Mouse (Mus musculus): Measurements from ENCODE around the gene Saysd1. TPM values are rescaled to one million over a fixed set of nuclear protein-coding genes. Genes with fewer than 3 reads are reported as not detected.
A peak's percentile ranks its signal among the peaks of the same experiment; 100 is the strongest.
"Not testable (repeated sequence)": the region's sequence is repeated elsewhere in the genome, so short reads cannot be mapped to it uniquely, and the experiment has no call there.

Gene Saysd1
- total RNA-seq, 1 experiment from 2014 or later = 5.9 TPM

DNA sequence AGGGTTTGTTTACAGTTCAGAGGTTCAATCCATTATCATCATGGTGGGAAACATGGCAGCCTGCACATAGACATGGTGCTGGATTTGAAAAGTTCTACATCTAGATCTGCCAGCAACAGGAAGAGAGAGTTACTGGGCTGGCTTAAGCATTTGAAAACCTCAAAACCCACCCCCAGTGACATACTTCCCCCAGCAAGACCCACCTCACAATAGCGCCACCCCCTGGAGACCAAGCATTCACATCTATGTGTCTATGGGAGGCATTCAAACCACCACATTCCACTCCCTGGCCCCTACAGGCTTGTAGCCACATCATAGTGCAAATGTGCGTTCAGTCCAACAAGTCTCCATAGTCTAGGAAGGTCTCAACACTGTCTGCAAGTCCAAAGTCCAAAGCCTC, 70.0 kb downstream of the Saysd1 start:
- no peak for ATAC-seq (replicated peaks; ENCODE audit: insufficient number of reproducible peaks, low FRiP score, low TSS enrichment, poor library complexity, severe bottlenecking)

DNA sequence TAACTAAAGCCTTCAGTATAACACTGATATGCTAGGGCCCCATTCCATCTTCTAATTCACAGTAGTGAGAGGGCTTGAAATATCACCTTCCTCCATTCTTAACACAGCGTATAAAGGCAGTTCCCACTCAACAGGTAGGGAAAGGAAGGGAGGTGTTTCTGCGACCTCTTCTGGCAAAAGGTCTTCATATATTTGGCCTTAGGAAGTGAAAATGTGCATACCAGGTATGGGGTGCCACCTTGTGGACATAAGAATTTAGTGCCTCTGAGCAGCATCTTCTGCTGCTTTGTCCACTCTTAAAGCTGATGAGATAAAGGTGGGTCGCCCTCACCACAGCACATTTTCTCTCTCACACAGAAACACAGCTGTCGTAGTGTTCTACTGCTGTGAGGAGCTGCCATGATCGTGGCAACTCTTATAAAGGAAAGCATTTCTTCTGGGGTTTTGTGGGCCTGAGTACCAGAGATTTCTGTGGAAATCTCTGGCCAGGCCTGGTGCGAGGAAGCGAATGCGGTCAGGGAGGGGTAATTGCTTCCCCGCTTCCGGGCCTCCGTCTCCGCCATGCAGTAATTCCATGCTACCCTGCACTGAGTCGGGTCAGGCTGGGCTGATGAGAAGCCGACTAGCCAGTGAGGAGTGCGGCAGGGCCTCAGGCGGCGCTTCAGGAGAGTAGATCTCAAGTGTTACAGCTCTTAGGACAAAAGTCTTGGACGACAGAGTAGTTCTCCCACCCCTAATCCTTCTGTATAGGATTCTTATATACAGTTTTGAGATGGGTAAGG, 70.8 kb downstream of the Saysd1 start:
- peak; percentile 83 for ATAC-seq (replicated peaks; ENCODE audit: insufficient number of reproducible peaks, low FRiP score, low TSS enrichment, poor library complexity, severe bottlenecking)

DNA sequence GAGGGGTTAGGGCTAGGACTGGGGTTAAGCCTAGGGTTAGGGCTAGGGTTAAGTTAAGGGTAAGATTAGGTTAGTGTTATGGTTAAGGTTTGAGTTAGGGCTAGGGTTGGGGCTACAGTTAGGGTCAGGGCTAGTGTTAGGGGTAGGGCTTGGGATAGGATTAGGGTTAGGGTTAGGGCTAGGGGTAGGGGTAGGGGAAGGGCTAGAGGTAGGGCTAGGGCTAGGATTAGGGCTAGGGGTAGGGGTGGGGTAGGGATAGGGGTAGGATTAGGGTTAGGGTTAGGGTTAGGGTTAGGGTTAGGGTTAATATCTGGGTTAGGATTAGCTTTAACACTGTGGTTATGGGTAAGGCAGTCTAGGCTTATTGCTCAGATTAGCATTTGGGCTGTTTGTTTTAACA, 73.6 kb downstream of the Saysd1 start:
- ATAC-seq (replicated peaks; ENCODE audit: insufficient number of reproducible peaks, low FRiP score, low TSS enrichment, poor library complexity, severe bottlenecking) = 0 out of 2 replicates have a peak, but pooled peaks have one; percentile 13

DNA sequence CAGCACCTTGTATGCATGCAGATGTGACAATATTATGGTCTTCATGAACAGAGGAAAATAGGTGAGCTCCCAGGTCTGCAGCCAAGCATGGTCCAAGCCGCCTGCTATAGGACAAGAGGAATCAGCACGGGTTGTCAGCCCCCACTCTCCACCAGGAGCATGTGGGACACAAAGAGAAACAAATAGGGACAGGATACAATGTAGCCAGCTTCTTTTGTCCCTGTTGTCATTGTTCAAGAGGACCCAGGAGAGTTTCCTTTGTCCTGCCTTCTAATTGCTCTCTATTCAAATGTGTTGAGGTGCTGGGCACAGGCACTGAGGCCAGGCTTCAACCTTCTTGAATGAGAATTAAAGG, 89.9 kb downstream of the Saysd1 start:
- ATAC-seq (replicated peaks; ENCODE audit: insufficient number of reproducible peaks, low FRiP score, low TSS enrichment, poor library complexity, severe bottlenecking) = no peak

DNA sequence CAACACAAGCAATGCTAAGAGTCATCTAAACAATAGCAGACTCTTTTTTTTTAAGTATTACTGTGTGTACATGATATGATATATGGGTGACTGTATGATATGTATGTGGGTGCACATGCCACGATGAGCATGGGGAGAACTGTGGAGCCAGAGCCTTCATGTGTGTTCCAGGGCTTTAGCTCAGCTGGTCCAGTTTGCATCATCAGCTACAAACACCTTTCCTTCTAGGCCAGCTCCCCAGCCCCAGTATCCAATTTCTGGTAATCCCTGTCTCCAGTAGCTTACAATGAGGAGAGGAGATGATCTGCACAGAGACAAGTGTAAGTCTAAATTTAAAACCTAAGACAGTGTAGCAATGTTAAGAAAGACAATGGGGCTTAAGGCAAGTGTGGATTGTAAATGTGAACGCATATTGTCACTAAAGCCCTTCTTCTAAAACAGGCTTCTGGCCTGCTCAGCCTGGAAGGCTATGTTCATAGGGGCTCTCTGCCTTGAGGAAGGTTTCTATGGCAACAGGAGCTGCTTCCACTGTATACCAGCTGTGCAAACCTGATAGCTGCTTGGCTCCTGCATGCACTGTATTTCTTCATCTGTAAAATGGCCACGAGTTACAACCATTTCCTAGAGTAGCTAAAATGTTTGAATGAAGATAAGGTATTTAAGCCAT, 90.4 kb downstream of the Saysd1 start:
- ATAC-seq (replicated peaks; ENCODE audit: insufficient number of reproducible peaks, low FRiP score, low TSS enrichment, poor library complexity, severe bottlenecking) = no peak

DNA sequence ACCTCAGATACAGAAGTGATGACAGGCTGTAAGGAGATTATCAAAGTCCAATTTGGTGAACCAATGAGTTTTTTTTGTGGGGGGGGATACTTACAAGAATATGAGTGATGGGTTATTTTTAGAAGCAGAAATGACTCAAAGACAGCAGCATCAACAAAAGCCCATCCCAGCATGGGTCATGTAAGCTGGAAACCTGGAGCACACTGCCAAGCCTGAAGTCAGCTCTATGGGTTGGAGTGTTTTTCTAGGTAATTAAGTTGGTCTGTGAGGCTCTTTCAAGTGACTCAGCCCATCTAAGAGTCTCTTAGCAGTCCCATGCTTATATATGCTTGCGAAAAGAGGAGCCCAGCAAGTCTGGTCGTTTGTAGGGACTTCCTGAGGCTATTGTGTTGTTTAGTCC, 91.0 kb downstream of the Saysd1 start:
- ATAC-seq (replicated peaks; ENCODE audit: insufficient number of reproducible peaks, low FRiP score, low TSS enrichment, poor library complexity, severe bottlenecking) = no peak

DNA sequence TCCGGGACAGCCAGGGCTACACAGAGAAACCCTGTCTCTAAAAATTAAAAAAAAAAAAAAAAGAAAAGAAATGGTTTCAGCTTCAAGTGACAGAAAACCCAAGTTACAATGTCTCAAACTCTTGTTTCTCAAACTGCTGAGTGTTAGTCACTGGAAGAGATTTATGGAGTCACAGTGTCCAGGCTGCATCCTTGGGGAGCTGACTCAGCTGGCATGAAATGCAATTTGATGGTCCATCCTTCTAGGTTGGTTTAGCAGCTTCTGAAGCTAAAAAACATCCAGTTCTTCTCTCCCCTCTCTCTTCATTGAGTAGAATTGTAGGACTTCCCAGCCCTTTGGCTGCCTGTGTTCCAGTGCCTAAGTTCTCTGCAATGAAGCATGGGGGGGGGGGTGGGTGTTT, 94.3 kb downstream of the Saysd1 start:
- no peak for ATAC-seq (replicated peaks; ENCODE audit: insufficient number of reproducible peaks, low FRiP score, low TSS enrichment, poor library complexity, severe bottlenecking)

DNA sequence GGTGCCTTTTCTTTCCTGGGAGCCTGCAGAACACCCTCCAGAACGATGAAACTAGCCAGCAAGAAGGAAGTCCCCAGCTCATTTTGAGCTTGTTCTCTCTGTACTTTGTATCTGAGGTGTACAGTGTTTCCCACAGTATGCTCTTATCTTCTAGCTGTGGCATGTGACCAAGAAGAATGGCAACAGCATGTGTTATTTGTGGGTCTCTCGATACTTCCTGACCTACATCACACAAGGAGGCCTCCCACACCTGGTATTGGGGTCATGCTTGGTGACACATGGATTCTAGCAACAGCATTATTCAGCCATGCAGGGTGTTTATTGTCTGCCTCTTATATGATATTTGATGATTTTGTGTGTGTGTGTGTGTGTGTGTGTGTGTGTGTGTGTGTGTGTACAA, 96.5 kb downstream of the Saysd1 start:
- ATAC-seq (replicated peaks; ENCODE audit: insufficient number of reproducible peaks, low FRiP score, low TSS enrichment, poor library complexity, severe bottlenecking) = no peak

DNA sequence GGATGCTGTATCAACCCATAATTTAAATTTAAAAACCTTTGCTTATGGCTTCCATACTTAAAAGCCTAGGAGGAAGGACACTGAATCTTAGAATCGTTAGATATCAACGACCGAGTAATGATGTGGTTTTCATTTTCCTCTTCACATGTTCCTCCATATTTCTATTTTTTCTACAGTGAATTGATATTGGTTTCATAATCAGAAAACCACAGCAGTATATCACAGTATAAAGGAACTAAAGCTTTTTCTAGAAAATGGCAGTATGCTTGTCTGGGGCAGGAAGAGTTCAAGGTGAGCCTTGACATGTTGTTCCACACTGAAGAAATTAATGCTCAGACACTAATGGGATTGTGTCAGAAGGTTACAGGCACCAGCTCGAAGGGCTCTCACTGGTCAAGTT, 97.4 kb downstream of the Saysd1 start:
- ATAC-seq (replicated peaks; ENCODE audit: insufficient number of reproducible peaks, low FRiP score, low TSS enrichment, poor library complexity, severe bottlenecking) = no peak

DNA sequence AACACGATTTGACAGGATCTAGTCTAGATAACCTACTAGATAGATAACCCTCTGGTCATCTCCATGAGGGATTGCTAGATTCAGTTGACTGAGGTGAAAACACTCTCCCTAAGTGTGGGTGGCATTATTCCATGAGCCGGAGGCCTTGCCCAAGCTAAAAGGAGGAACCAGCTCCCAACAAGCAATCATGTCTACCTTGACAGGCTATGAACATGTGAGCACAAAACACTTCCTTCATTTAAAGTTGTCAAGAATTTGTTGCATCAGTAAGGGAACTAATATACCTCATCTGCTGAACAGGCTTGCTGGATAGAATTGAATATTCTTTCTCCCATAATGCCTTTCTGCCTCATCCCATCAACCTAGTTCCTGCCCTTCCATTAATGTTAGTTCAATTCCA, 98.5 kb downstream of the Saysd1 start:
- ATAC-seq (replicated peaks; ENCODE audit: insufficient number of reproducible peaks, low FRiP score, low TSS enrichment, poor library complexity, severe bottlenecking) = no peak

DNA sequence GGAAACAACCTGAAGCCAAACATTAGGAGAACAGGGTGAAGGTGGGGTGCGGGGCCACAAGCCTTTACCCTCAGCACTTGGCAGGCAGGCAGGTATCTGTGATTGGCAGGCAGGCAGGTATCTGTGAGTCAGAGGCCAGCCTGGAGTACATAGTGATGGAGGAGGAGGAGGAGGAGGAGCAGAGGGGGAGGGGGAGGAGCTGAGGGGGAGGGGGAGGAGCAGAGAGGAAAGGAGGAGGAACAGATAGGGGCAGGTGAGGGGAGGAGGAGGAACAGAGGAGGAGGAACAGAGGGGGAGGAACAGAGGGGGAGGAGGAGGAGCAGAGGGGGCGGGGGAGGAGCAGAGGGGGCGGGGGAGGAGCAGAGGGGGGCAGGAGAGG, 105.6 kb downstream of the Saysd1 start:
- no peak for ATAC-seq (replicated peaks; ENCODE audit: insufficient number of reproducible peaks, low FRiP score, low TSS enrichment, poor library complexity, severe bottlenecking)

DNA sequence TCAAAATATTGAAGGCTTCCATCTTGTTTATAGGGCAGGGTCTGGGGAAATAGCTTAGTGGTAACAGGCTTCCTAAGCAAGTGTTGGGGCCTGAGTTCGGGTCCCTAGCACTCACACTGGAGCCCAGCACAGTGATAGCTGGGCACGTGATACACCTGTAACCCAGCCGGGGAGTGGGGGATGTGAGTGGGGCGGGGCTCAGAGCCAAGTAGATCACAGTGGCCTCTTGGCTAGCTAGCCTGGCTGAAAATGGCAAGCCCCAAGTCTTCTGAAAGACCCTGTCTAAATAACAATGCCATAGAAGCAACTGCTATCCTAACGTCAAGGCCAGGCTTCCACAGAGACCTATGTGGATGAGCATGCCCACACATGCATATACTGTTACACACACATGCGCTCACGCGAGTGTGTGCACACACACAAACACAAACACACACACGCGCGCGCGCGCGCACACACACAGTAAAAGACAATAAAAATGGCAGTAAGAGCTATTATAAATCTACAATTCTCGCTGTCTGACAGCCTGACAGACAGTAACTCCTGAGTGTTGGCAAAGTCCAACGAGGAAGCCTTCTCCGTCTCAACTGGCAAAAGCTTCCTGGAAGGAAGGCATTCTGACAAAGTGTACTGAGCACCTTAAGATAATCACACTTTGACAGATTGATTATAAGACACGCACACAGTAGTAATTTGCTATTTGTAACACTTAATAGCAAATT, 106.2 kb downstream of the Saysd1 start:
- no peak for ATAC-seq (replicated peaks; ENCODE audit: insufficient number of reproducible peaks, low FRiP score, low TSS enrichment, poor library complexity, severe bottlenecking)

DNA sequence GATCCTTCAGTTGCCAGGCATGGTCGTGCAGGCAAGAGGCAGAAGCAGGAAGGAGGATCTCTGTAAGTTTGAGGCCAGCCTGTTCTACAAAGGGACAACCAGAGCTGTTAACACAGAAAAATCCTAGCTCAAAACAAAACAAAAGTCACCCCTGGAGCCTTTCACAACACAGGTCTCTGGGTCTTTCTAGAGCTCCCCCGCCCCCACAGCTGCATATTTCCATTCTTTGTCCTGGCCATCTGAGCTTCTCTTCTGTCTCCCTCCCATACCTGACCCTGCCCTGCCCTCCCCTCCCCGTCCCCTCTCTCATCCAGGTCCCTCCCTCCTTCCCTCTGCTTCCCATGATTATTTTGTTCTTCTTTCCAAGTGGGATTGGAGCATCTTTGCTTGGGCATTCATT, 108.7 kb downstream of the Saysd1 start:
- ATAC-seq (replicated peaks; ENCODE audit: insufficient number of reproducible peaks, low FRiP score, low TSS enrichment, poor library complexity, severe bottlenecking) = no peak

DNA sequence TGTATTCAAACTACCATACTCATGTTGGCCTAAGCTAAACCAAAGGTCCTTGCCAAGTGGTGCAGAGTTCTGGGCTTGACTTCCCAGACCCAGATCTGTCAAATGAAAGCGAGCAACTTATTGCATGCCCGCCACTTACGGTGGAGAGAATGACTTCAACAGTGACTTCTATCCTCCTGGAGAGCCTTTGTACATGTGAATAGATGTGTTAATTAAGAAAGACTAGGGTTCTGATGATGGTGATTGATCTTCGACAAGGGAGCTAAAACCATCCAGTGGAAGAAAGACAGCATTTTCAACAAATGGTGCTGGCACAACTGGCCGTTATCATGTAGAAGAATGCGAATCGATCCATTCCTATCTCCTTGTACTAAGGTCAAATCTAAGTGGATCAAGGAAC, 110.9 kb downstream of the Saysd1 start:
- ATAC-seq (replicated peaks; ENCODE audit: insufficient number of reproducible peaks, low FRiP score, low TSS enrichment, poor library complexity, severe bottlenecking) = not testable (repeated sequence)

Other genes with a start within 250 kb of the Saysd1 start
- 22.2 to 39.8 TPM (median 35.7 TPM) in 3 replicates for gene Gng2, start 160.9 kb downstream of the Saysd1 start, total RNA-seq (2017)
- gene Kcnk5, start 43.3 kb upstream of the Saysd1 start, total RNA-seq (2017) = 0.67 to 21.9 TPM (median 2.6 TPM) in 3 replicates
- not detected in 3 replicates for gene Kcnk16, start 130.7 kb upstream of the Saysd1 start, total RNA-seq (2017)
- gene Nudt13, start 156.2 kb upstream of the Saysd1 start, total RNA-seq (2017) = 14.6 to 42.4 TPM (median 23.3 TPM) in 3 replicates
- 30.8 to 39.0 TPM (median 37.4 TPM) in 3 replicates for gene Ecd, start 209.6 kb upstream of the Saysd1 start, total RNA-seq (2017)
- gene Fam149b, start 209.6 kb upstream of the Saysd1 start, total RNA-seq (2017) = 14.5 to 42.0 TPM (median 34.5 TPM) in 3 replicates

Data from monocyte, adult 5-6 weeks (primary cell).